Mouse (Mus musculus) liver, embryonic 16.5 days (tissue): ENCODE measurements around the gene Rap2a. TPM values are rescaled to one million over a fixed set of nuclear protein-coding genes. Genes with fewer than 3 reads are reported as not detected.

Experiments
- ATAC-seq: fragments of 200-750 bp; cut with Nextera tagmentation; 2 replicates; pipeline ENCODE4 v1.8.0; 2017; ENCODE audit warnings: low read depth, mild to moderate bottlenecking, moderate number of reproducible peaks, moderate library complexity
- H3K27ac ChIP-seq: fragments of 300-500 bp; sonication (generic); 2 replicates; pipeline ENCODE4 v1.5.1; 2014; ENCODE audit warnings: mild to moderate bottlenecking, low read length
- H3K27me3 ChIP-seq: fragments of 300-500 bp; sonication (generic); 2 replicates; pipeline ENCODE4 v1.6.1; 2014; ENCODE audit warnings: low read depth, low read length, mixed read lengths; ENCODE audit not compliant: control insufficient read depth, insufficient read depth
- H3K36me3 ChIP-seq: fragments of 300-500 bp; sonication (generic); 2 replicates; pipeline ENCODE4 v1.6.1; 2014; ENCODE audit warnings: mild to moderate bottlenecking; ENCODE audit not compliant: control insufficient read depth, insufficient read depth
- H3K4me1 ChIP-seq: fragments of 300-500 bp; sonication (generic); 2 replicates; pipeline ENCODE4 v1.6.1; 2014; ENCODE audit warnings: low read depth, low read length, mixed read lengths; ENCODE audit not compliant: control insufficient read depth
- H3K4me2 ChIP-seq: fragments of 300-500 bp; sonication (generic); 2 replicates; pipeline ENCODE4 v1.6.1; 2014; ENCODE audit warnings: low read depth, low read length, mixed read lengths
- H3K4me3 ChIP-seq: fragments of 300-500 bp; sonication (generic); 2 replicates; pipeline ENCODE4 v1.5.1; 2014; ENCODE audit warnings: low read depth, mild to moderate bottlenecking, low read length
- H3K9ac ChIP-seq: fragments of 300-500 bp; sonication (generic); 2 replicates; pipeline ENCODE4 v1.6.1; 2014; ENCODE audit warnings: low read depth, low read length
- H3K9me3 ChIP-seq: fragments of 300-500 bp; sonication (generic); replicated peaks from 2 replicates; pipeline ENCODE4 v1.6.1; 2016; ENCODE audit warnings: low read length; ENCODE audit not compliant: control insufficient read depth
- WGBS: fragments of 180-500 bp; shearing (Covaris S2); extraction: QIAGEN DNeasy Blood & Tissue Kit; methylation state at CpG from one replicate; pipeline ENCODE4 v1.1.7; 2014; ENCODE audit not compliant: insufficient replicate concordance; 5-methylcytosine and 5-hydroxymethylcytosine counted together
- polyA plus RNA-seq: library from polyadenylated mRNA; unstranded; fragments of >200 nt; fragmentation: Nextera tagmentation; extraction: Ambion mirVana; gene quantifications from 2 replicates; pipeline ENCODE4 v1.2.1, GENCODE M21; 2015

Gene Rap2a
- polyA plus RNA-seq, 1 experiment from 2014 or later, result 0.89 TPM

GRCm38 (mm10) chr14:120519921-120520320, 41.7 kb downstream of the Rap2a start:
- WGBS, result 52% methylated on average over 1 of the region's 1 CpGs
- Histone ChIP-seq H3K36me3 (no peaks in the 10 kb centered on the region), H3K27me3 (no peaks in the 10 kb centered on the region), H3K27ac (no peak overlapping the region), H3K4me3 (no peak overlapping the region), H3K9me3 (no peaks in the 10 kb centered on the region), H3K9ac (no peak overlapping the region), H3K4me1 (no peaks in the 10 kb centered on the region), H3K4me2 (no peak overlapping the region)
- no peak for ATAC-seq

- H3K4me3 ChIP-seq, result no peak overlapping the region
- 11% methylated on average over 3 of the region's 3 CpGs for WGBS
- H3K9me3 ChIP-seq, result no peaks in the 10 kb centered on the region
- no peaks in the 10 kb centered on the region for H3K36me3 ChIP-seq
- ATAC-seq, result 0 out of 2 replicates have a peak, but pooled peaks have one; percentile 27
- no peaks in the 10 kb centered on the region for H3K27me3 ChIP-seq
- no peak overlapping the region for H3K4me2 ChIP-seq
- no peak overlapping the region for H3K27ac ChIP-seq
- no peak overlapping the region for H3K9ac ChIP-seq
- no peaks in the 10 kb centered on the region for H3K4me1 ChIP-seq
Measured at GRCm38 (mm10) chr14:120520843-120521242, 42.6 kb downstream of the Rap2a start.

- no peaks in the 10 kb centered on the region for H3K9me3 ChIP-seq
- no peak overlapping the region for H3K4me3 ChIP-seq
- H3K27ac ChIP-seq, result no peak overlapping the region
- H3K36me3 ChIP-seq, result no peaks in the 10 kb centered on the region
- H3K27me3 ChIP-seq, result no peaks in the 10 kb centered on the region
- H3K4me2 ChIP-seq, result no peak overlapping the region
- whole genome bisulfite sequencing, result 72% methylated on average over 5 of the region's 5 CpGs
- no peak overlapping the region for H3K9ac ChIP-seq
- ATAC-seq, result no peak
- H3K4me1 ChIP-seq, result no peaks in the 10 kb centered on the region
Measured at GRCm38 (mm10) chr14:120523296-120523695, 45.1 kb downstream of the Rap2a start.

GRCm38 (mm10) chr14:120525644-120526043, 47.4 kb downstream of the Rap2a start:
- 16% methylated on average over 2 of the region's 2 CpGs for WGBS
- Histone ChIP-seq H3K9ac (no peak overlapping the region), H3K27ac (no peak overlapping the region), H3K27me3 (no peaks in the 10 kb centered on the region), H3K4me3 (no peak overlapping the region), H3K4me1 (no peaks in the 10 kb centered on the region), H3K36me3 (no peaks in the 10 kb centered on the region), H3K4me2 (no peak overlapping the region), H3K9me3 (no peaks in the 10 kb centered on the region)
- ATAC-seq, result no peak

- Histone ChIP-seq H3K27me3 (no peaks in the 10 kb centered on the region), H3K4me3 (no peak overlapping the region), H3K4me1 (no peaks in the 10 kb centered on the region), H3K27ac (no peak overlapping the region), H3K9me3 (no peaks in the 10 kb centered on the region), H3K9ac (no peak overlapping the region), H3K36me3 (no peaks in the 10 kb centered on the region), H3K4me2 (no peak overlapping the region)
- 69% methylated on average over 3 of the region's 3 CpGs for WGBS
- no peak for ATAC-seq
Measured at GRCm38 (mm10) chr14:120533301-120533700, 55.1 kb downstream of the Rap2a start.

- no peak for ATAC-seq
- WGBS, result 39% methylated on average over 3 of the region's 3 CpGs
- Histone ChIP-seq H3K9me3 (no peaks in the 10 kb centered on the region), H3K4me2 (no peak overlapping the region), H3K9ac (no peak overlapping the region), H3K4me3 (no peak overlapping the region), H3K36me3 (no peaks in the 10 kb centered on the region), H3K27ac (no peak overlapping the region), H3K27me3 (no peaks in the 10 kb centered on the region), H3K4me1 (no peaks in the 10 kb centered on the region)
Measured at GRCm38 (mm10) chr14:120534841-120535271, 56.6 kb downstream of the Rap2a start.

- H3K4me3 ChIP-seq, result no peak overlapping the region
- no peaks in the 10 kb centered on the region for H3K4me1 ChIP-seq
- ATAC-seq, result no peak
- H3K27me3 ChIP-seq, result no peaks in the 10 kb centered on the region
- no peaks in the 10 kb centered on the region for H3K9me3 ChIP-seq
- no peak overlapping the region for H3K9ac ChIP-seq
- H3K4me2 ChIP-seq, result no peak overlapping the region
- no peaks in the 10 kb centered on the region for H3K36me3 ChIP-seq
- 42% methylated on average over 4 of the region's 4 CpGs for WGBS
- H3K27ac ChIP-seq, result no peak overlapping the region
Measured at GRCm38 (mm10) chr14:120535446-120535845, 57.2 kb downstream of the Rap2a start.

- no peaks in the 10 kb centered on the region for H3K36me3 ChIP-seq
- WGBS, result 59% methylated on average over 3 of the region's 3 CpGs
Measured at GRCm38 (mm10) chr14:120535924-120536323, 57.7 kb downstream of the Rap2a start.

GRCm38 (mm10) chr14:120539128-120539527, 60.9 kb downstream of the Rap2a start:
- H3K27ac ChIP-seq, result no peak overlapping the region
- H3K36me3 ChIP-seq, result no peaks in the 10 kb centered on the region
- H3K4me2 ChIP-seq, result no peak overlapping the region
- H3K4me3 ChIP-seq, result no peak overlapping the region
- 61% methylated on average over 2 of the region's 2 CpGs for WGBS
- no peaks in the 10 kb centered on the region for H3K4me1 ChIP-seq
- no peaks in the 10 kb centered on the region for H3K27me3 ChIP-seq
- no peak for ATAC-seq
- no peak overlapping the region for H3K9ac ChIP-seq
- H3K9me3 ChIP-seq, result no peaks in the 10 kb centered on the region

More at GRCm38 (mm10) chr14:120535924-120536323, 57.7 kb downstream of the Rap2a start:
- H3K27me3 ChIP-seq, result no peaks in the 10 kb centered on the region
- H3K9me3 ChIP-seq, result no peaks in the 10 kb centered on the region
- H3K4me1 ChIP-seq, result no peaks in the 10 kb centered on the region
- no peak overlapping the region for H3K9ac ChIP-seq
- no peak for ATAC-seq
- H3K27ac ChIP-seq, result no peak overlapping the region
- no peak overlapping the region for H3K4me2 ChIP-seq
- H3K4me3 ChIP-seq, result no peak overlapping the region
